Mouse (Mus musculus): ENCODE data around the gene Cxcr4.

- no peak for TF ChIP-seq POLR2A (IDR thresholded peaks at IDR 0.05; ENCODE audit: extremely low read depth, insufficient read depth, low read length)
- no peak for TF ChIP-seq CTCF (IDR thresholded peaks at IDR 0.05; ENCODE audit: low read depth, low read length)
Observed at GRCm38 (mm10) chr1:128594353-128595104, 2.4 kb upstream of the Cxcr4 start.
